Mouse (Mus musculus): ENCODE measurements around the gene Xylb.
A peak's percentile ranks its signal among the peaks of the same experiment; 100 is the strongest.

Gene Xylb

DNA sequence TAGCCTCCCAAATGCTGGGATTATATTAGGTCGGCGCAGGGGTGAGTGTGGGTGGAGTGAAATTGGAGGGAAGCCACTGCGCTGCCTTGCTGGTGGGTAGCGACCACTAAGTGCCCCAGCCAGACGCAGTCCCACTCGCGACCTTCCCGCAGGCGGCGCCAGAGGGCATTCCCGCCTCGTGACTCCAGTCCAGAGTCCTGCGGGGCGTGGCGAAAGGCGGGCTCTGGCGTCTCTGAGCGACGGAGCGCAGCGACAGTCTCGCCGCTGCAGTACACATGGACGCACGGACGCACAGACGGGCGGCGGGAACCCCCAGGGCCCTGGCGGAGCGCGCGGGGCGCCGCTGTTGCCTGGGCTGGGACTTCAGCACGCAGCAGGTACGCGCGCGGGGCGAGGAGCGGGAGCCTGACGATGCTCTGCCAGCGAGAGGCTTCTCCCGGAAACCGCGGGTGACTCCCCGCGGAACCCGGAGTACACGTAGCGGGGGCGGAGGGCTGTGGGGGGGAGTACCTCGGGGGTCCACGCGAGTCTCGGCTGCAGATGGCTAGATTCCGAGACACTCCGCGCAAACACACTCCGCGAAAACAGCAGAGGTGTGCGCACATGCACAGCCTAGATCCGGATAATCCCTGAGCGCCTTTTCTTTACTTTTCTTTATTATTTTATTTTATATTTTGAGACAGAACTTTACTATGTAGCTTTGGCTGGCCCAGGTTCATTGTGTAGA lies at the start of gene Xylb:
TSS of gene Xylb (plus strand) at position 51 of the 727 bp plus-strand sequence.
- DNase-seq = peak; percentile 90

DNA sequence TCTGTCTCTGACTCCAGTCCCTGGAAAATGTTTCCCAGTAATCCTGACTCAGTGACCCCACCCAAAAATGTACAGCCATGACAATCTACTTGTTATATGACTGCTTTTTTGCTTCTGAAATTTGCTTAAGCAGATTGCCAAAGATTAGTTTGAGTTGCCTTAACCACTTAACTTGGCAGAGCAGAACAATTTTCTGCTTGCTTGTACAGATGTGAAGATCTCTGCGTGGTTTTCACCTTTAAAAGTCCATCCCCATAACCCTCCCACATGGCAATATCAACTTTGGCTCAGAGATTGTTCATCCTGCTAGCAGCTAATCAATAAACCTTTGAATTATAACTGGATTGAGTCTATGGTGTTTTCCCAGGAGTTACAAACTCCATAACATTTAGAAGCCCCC lies 48.1 kb upstream of the Xylb start:
- no peak for DNase-seq

- no peak for DNase-seq
These were observed 44.1 kb upstream of the Xylb start for GRCm38 (mm10) chr9:119313096-119313495.

DNA sequence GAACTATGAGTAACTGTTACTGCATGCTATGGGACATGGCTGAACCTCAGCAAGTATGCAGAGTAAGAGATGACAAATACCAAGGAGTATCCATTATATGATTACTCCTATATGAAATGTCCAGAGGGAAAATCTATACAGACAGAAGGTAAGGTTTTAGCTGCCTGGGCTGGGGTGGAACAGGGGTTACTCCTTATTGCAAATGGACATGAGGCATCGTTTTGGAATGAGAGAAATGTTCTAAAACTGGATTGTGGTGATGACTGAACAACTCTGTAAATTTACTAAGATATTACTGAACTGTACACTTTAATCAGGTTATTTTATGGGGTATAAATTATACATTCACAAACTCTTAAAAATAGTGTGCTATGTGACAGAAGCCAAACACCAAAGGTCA lies 38.3 kb upstream of the Xylb start:
- no peak for DNase-seq

- no peak for DNase-seq
These were observed 36.7 kb upstream of the Xylb start for GRCm38 (mm10) chr9:119320446-119320845.

GRCm38 (mm10) chr9:119320946-119321345 lies 36.2 kb upstream of the Xylb start:
- no peak for DNase-seq

DNA sequence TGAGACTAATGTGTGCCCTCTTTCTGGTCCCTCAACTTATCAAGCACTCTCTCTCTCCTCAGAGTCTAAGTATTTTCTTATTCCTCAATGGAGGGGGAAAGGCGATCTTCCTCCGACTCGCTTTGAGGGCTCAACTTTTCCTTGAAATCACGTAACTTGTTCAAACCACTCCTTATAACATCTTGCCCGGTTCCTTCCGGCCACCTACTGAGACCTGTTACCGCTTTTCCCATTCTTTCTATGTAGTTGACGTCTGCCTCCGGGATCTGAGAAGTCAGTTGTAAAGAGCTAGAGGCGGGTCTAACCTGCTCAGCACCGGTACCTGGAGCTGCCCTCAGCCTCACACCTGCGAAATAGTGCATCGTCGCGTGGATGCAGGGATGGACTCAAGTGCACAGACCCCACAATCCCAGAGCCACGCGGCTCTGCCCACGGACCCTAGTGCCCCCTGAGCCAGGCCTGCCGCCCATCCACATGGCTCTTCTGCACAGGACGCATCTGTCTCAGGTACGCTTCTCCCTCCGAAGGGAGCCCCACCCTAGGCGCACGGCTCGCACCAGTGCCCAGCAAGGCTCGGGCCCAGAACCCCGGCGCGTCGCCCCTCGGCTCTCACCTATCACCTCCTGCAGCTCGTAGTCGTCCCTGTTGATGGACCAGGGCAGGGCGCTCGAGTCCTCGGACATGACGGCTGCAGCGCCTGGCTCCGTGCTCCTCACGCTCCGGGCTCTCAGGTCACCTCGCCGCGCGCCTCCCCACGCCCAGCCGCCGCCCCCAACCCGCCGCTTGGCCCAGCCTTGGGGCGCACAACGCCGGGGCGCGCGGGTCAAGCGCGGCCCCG lies 35.6 kb upstream of the Xylb start:
- peak; percentile 7 for DNase-seq

GRCm38 (mm10) chr9:119322289-119323259 lies 34.6 kb upstream of the Xylb start, which contains the start of gene Oxsr1:
Gene Oxsr1, minus strand, starts transcription at chr9:119322427.
- peak; percentile 100 for DNase-seq

DNA sequence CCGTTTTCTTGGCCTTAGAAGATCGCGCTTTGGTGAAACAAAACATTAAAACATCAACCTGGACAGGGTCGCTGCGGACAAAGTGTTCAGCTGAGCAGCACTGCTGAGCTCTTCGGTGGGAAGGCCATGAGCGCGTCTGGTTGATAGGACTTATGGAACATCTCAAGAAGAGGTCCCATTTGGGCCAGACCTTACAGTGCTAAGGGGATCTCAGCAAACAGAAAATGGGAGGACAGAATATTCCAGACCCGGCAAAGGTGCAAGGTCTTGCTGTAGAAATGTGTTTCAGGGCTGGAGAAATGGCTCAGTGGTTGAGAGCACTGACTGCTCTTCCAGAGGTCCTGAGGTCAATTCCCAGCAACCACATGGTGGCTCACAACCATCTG lies 33.9 kb upstream of the Xylb start:
- no peak for DNase-seq

- no peak for DNase-seq
These were observed 33.1 kb upstream of the Xylb start for GRCm38 (mm10) chr9:119324130-119324529.

DNA sequence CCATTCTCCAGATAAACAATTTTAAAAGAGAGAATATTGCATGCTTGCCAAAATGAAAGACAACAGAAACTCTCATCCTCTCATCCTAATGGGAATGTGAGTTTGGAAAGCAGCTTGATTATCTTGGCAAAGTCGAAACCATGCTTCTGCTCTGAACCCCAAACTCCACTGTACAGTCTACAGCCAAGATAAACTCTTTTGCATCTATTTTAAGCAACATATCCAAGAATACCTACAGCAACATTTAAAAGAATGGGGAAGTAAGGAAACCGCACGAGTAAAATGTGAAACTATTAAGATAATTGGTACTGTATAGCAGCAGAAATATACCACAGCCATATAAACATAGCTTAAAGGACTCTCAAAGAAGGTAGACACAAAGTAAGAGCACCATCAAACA lies 28.7 kb upstream of the Xylb start:
- no peak for DNase-seq

DNA sequence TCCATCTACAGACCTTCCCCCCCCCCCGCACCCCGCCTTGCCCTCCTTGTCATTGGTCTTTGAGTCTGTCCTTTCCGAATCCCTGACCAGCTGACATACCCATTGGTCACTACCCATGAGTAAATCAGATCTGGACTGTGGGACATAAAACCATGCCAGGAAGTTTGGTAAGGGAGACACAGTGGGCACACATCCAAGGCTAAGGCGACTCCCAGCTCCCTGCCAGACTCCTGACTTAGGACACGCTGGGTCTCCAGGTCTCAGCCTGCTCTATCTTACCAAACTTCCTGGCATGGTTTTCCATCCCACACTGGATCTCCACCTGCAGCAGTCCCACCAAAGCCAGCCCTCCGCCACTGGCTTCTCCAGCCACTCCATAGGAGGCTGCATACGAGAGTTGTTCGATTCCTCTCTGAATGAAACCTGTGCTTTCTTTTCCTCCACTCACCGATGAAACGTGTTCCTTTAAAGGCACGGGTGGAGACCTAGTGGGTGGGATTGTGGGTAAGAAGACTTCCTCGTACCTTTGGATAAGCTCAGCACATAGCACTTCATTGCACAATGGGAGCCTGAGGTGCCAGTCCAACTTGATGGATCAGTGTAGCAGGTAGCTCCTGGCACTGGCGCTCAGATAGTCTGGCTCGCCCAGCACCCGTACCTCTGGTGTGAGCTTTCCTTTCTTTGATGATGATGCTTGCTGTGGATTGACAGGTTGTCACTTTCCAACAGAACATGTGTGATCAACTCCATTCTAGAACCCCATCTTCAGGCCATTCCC lies 26.8 kb upstream of the Xylb start:
- DNase-seq = no peak

- DNase-seq = peak; percentile 66
These were observed 22.9 kb upstream of the Xylb start for GRCm38 (mm10) chr9:119334324-119334723.

DNA sequence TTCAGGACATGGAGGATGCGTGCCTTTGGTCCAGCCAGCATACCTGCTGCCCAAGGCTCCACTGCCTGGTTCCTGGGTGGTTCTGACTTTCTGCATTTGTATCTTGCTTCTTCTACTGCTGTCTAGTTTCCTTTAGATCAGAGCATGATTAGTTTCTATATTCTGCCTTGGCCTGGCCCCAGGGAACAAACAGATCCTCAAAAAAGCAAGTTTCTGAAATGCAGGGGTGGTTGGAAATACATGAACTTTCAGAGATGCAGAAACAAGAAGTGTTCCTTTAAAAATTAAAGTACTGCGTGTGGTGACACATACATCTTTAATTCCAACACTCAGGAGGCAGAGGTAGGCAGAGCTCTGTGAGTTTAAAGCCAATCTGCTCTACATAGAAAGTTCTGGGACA lies 22.3 kb upstream of the Xylb start:
- peak; percentile 67 for DNase-seq

GRCm38 (mm10) chr9:119335571-119335970 lies 21.6 kb upstream of the Xylb start:
- no peak for DNase-seq

DNA sequence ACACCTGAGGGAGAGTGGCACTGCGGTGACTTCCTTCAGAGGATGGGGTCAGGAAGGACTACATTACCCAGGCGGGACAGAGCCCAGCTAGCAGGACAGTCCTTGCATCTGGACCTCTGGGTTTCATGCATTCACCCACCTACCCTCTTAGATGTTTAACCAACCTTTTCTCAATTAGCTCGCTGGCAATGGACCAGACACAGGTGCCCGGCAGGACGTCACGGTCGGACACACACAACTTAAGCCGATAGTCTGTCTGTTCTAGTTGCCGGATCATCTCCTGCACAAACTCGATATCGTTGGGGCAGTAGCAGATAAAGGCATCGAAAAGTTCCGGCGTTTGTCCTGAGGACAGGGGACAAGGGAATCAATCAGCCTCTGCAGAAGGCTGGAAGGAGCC lies 19.3 kb upstream of the Xylb start:
- DNase-seq = no peak

DNA sequence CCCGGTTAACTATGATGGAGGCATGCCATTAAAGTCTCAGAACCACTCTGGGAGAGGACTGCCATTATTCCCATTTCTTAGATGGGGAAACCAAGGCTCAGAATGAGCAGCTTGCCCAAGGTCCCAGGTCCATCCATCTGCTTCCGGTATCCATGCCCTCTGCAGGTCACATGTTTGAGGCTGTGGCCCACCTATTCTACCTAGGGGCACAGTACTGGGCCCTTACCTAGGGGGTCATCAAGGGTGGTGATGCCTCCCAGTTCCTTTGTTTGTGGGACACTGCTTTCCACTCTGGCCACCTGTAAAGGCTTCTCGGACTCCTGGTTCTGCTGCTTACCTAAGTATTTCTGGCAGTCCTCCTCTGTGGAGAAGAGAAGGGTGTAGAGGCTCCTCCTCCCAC lies 18.8 kb upstream of the Xylb start:
- DNase-seq = no peak

GRCm38 (mm10) chr9:119339106-119339505 lies 18.1 kb upstream of the Xylb start:
- no peak for DNase-seq

DNA sequence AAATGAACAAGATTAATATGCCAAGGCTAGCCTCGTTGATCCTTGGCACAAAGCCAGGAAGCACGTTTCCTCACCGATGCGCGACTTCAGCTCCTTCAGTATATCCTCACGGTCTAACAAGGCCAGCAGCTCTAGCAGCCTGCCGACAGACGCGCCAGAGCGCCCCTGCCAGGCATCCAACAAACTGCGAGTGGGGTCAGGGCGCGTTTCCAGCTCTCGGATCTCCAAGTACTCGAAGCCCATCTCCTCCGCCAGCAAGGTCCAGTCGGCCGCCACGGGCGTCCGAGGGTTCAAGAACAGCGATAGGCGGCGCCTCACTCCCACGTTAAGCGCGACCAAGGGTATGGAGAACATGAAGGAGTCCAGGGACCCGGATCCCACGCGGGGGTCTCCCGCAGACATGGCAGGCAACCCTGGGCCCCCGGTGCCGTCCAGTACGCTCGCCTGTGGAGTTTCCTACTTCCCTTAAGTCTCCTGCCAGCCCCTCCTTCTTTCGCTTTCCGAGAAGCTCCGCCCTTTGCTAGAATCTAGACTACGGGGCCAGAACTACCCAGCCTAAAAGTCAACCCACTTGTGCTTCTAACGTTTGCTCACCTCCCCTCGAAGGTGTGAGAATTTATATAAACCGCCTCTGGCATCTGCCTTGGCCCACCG lies 17.5 kb upstream of the Xylb start, which contains the start of gene Acaa1a:
TSS of gene Acaa1a (plus strand) at position 119 of the 654 bp plus-strand sequence.
- peak; percentile 39 for DNase-seq

GRCm38 (mm10) chr9:119340212-119340580 lies 17.0 kb upstream of the Xylb start:
- no peak for DNase-seq
